Mouse (Mus musculus) c-Kit-positive CD71-positive TER-119-negative erythroid progenitor cells, embryonic 14.5 days (primary cell): ENCODE results near the gene Rnf149.
A peak's percentile ranks its signal among the peaks of the same experiment; 100 is the strongest.
"Not testable (repeated sequence)": the region's sequence is repeated elsewhere in the genome, so short reads cannot be mapped to it uniquely, and the experiment has no call there.

ENCODE experiments used
- DNase-seq: peaks from one replicate; pipeline ENCODE4 v3.0.0-alpha.2; 2013; ENCODE audit warnings: low read depth

The Rnf149 gene

DNA sequence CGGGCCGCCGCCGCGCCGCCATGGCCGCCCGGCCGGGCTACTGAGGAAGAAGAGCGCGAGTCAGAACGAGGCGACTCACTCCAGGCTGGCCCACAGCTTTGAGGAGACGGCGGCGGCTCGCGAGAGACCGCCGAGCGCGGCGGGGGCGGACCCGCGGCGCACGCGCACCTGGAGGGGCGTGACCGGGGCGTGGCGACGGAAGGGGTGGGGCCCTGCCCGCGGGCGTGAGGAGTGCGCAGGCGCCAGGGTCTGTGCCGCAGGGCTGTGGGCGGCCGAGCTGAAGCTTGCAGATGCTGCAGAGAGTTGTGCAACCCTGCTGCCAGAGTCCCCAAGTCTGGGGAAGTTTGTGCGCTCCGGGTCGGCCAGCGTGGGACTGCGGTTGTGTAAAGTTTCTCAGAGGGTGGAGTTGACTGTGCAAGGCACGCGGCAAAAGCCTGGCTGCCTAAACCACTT is at the start of gene Rnf149:
Rnf149 (minus strand) TSS at position 153 of the 453 bp plus-strand sequence.
- DNase-seq, result peak; percentile 75

DNA sequence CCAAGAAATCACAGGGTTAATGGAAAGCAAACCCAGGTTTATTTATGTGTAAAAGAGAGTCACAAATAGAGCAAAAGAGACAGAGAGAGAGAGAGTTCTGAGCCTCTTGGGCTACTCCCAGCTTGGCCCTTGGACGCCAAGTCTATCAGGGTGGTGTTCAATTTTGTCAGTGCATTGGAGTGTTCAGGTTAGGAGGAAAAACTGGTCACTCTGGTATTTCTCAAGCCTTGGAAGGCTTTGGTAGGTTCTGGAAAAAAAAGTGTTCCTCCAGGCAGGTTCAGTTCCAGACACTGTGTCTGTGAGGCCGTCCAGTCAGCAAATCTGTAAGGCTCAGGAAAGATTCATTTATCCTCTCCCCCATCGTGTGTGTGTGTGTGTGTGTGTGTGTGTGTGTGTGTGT is 48.3 kb upstream of the Rnf149 start:
- DNase-seq, result no peak

- no peak for DNase-seq
Observed at GRCm38 (mm10) chr1:39623729-39624128, 46.5 kb upstream of the Rnf149 start.

- no peak for DNase-seq
Observed at GRCm38 (mm10) chr1:39623106-39623505, 45.9 kb upstream of the Rnf149 start.

DNA sequence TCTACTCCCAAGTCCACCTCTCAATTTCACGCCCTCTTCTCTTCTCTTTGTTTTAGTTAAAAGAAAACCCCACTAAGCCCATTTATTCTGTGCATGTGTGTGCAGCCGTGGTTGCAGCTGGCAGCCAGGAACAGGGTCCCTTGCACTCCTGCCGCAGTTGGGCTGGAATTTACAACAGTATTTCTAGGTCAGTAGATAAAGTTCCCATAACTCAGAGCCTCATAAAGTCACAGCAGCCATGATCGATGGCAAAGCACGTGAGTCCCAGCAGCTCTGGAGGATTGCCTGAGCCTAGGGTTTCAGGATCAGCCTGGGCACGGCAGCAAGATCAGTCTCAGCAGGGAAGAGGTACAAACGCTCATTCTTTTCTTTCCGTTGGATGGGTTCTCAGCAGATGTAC is 41.3 kb upstream of the Rnf149 start:
- no peak for DNase-seq

GRCm38 (mm10) chr1:39615526-39615925 is 38.3 kb upstream of the Rnf149 start:
- DNase-seq, result no peak

GRCm38 (mm10) chr1:39614462-39615279 is 37.5 kb upstream of the Rnf149 start:
- DNase-seq, result peak; percentile 15

DNA sequence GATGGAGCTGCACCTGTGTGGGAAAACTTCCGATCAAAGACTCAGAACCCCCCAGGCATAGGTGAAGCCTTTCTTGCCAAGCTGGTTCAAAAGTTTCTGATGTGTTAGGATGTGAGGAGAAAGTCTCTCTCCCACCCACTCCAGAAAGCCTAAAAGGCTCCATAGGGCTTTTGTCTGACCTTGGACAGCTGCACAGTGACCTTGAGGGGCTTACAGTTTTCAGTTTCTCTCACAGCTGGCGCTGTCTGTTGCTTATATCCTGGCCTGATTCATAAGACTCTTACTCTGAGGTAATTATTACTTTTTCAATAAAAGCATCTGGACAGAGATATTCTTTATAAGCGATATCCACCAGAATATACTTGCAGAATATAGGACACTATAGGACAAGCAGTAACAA is 35.9 kb upstream of the Rnf149 start:
- no peak for DNase-seq

- DNase-seq, result no peak
Observed at GRCm38 (mm10) chr1:39612491-39612890, 35.3 kb upstream of the Rnf149 start.

DNA sequence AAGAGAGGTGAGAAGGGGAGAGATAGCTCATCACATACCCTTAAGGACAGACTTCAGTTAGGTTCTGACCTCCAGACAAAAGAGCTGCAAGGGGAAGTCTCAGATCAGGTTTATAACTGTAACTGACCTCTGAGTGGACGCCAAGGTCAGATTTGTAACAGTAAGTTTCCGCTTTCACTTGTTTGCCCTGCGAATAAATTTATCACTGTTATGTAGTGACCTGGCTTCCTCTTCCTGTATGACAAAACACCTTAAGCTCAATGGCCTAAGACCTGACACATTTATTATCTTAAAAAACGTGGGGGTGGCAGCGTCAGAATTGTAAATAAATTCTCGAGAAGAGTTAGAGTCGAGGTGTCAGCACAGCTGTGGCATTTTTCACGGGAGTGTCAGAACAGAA is 31.3 kb upstream of the Rnf149 start:
- DNase-seq, result no peak

- no peak for DNase-seq
Observed at GRCm38 (mm10) chr1:39602477-39602876, 25.3 kb upstream of the Rnf149 start.

DNA sequence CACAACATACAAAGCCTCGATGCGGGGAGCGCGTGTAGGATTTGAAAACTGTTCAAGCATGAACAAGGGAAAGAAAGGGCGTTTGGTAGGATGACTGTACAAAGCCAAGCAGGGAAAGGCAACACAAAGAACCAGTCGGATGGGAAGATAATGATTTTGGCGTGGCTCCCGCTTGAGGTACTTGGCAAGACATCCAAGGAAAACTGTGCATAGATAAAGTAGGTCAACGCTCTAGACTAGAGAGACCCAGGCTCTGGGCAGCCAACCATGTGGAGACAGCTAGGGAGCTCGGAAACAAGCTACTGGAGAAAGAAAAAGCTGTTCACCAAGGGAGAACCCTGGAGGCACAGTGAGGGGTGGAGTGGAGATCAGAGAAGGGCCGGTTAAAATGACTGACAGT is 21.5 kb upstream of the Rnf149 start:
- no peak for DNase-seq

DNA sequence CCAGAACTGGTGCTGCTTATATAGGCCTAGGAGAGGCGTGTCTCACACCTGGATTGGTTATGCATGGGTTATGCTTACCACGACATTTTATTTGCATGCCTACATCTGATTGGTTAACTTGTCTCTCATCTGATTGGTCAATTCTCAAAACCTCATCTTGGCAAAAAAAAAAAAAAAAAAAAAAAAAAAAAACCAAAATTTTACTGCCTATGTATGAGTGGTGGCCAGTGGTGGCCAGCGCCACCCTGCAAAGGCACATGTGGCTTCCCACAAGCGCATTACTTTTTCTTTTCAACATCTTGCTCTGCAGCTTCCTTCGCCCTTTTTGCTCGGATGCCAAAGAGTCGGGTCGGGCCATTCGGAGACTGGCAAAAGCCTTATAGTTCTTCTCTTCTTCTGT is 19.9 kb upstream of the Rnf149 start:
- DNase-seq, result not testable (repeated sequence)

GRCm38 (mm10) chr1:39593836-39594235 is 16.6 kb upstream of the Rnf149 start:
- DNase-seq, result no peak

- DNase-seq, result no peak
Observed at GRCm38 (mm10) chr1:39592090-39592489, 14.9 kb upstream of the Rnf149 start.

GRCm38 (mm10) chr1:39591557-39591956 is 14.4 kb upstream of the Rnf149 start:
- not testable (repeated sequence) for DNase-seq

- no peak for DNase-seq
Observed at GRCm38 (mm10) chr1:39590193-39590592, 13.0 kb upstream of the Rnf149 start.

DNA sequence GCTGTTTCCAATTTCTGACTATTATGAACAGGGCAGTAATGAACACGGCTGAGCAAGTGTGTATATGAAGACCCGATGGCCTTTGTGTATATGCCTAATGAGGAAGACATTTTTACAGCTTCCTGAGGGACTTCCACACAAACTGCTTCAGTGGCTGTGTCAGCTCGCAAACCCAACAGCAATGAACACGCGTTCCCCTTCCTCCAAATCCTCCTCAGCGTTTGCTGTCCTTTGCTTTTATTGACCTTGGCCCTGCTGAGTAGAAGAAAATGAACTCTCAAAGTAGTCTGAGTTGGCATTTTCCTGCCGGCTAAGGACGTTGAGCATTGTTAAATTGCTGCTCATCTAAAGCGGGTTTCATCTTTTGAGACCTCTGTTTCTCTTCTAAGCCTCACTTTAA is 8.2 kb upstream of the Rnf149 start:
- no peak for DNase-seq

DNA sequence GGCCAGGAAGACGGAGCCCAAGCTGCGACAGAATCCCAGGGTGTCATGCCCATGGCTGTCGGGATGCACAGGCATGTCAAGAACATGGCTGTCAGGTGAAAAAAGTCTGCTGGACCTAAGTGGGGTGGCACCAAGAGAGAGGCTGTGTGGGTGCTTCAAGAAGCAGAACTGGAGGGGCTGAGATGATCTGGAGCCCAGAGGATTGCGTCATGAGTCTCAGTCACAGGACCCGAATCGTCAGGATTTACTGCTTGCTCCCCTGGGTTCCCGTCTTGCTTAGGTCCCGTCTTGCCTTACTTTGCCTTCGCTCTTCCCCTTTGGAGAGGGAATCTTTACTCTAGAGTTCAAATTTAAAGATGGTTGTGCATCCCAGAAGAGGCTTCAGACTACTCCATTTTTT is 6.0 kb upstream of the Rnf149 start:
- DNase-seq, result no peak

DNA sequence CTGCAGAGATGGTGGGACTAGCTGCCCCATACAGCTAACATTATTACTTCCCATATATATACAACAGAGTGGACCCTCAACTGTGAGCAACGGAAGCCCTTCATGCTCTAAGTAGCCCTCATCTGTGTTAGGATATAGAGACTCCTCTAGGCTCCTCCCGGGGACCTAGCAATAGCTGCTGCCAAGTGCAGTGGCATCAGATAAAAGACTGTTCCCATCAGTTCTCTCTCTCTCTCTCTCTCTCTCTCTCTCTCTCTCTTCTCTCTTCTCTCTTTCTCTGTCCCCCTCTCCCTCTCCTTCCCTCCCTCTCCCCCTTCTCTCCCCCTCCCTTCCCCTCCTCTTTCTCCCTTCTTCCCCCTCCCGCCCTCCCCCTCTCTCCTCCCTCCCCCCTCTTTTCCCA is 4.0 kb upstream of the Rnf149 start:
- no peak for DNase-seq

DNA sequence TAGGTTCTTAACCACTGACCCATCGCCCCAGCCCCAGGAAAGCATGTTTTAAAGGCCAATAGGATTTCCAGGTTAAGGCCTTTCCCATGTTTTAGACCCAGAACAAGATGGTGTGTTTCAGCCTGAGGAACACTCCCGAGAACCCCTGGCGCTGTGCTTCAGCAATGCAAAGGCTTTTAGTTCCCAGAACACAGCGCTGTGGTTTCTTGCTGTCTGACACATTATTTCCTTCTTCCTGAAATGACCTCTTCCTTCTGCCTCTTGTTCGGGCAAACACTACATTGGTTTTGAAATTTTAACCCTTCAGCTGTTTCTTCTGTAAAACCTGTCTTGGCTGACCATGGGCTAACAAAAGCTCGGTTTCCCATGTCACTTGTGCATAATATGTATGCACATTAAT is 1.9 kb upstream of the Rnf149 start:
- DNase-seq, result no peak

DNA sequence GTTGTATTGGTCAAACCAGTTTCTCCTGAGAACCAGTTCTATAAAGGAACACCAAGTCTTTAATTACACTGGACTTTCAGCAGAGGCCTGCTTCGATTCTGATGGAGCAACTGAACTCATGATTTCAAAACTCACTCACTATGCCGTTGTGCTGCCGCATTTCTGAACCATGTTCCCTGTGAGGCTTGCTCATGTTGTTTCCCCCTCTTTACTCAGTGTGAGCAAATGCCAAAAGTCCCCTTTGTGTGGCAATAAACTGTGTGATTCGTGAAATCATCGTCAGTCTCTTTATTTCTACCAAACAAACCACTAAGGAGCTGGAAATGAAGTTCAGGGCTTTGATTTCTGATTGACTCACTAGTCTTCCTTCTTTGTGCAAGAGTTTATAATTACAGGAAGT is 1.2 kb upstream of the Rnf149 start:
- DNase-seq, result no peak

DNA sequence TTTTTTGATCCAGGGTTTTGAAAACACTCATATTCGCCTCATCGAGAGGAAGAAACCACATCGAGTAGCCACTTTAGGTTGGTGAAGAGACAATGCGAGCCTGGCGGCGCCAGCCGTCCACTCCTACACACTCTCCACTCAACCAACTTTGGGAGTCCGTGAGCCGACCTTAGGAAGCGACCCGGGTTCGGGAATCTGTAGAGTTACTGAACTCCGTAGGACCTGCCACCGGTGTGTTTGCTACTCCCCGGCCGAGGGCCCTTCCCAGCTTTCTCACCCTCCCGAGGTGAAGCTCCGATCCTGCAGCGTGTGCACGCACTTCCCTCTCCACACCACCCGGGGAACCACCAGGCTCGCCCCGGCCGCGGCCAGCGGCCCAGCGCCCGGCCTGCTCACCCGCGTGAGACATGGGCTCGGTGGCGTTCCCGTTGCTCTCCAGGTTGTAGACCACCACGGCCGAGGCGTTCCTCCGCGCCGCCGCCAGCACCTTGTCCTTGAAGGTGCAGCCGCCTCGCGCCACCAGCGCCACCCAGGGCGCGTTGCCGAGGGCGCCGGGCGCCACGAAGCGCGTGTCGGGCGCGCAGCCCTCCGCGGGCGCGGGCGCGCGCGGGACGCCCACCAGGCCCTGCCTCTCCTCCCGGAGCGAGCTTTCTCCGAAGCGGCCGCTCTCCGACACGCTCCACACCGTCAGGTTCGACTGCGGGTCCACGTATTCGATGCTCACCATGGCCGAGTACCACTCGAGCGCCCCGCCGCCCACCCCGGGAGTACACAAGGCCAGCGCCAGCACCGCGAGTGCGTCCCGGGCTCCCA is 568 bp downstream of the Rnf149 start:
- peak; percentile 34 for DNase-seq
